Mouse (Mus musculus): ENCODE data around the gene Drd1.
A peak's percentile ranks its signal among the peaks of the same experiment; 100 is the strongest.

Gene Drd1

DNA sequence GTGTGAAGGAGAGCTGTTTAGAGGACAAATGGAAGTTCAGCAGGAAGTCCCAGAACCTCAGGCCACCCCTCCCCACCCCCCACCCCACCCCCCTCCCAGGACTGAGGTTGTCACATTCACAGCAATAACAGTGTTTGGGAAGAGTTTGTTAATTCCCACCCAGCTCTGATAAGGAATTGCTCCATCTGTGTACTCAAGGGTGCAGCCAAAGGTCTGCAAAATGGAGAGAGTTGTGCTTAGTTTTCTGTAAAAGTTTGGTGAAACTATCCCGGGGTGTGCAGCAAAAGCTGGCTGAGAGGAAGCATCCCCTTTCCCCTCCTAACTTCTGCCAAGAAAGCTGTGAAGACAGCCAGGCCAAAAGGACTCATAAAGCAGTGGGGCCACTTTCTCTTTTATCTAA is 17.6 kb upstream of the Drd1 start:
- DNase-seq (ENCODE audit: low spot score in 2 of 2) = no peak

DNA sequence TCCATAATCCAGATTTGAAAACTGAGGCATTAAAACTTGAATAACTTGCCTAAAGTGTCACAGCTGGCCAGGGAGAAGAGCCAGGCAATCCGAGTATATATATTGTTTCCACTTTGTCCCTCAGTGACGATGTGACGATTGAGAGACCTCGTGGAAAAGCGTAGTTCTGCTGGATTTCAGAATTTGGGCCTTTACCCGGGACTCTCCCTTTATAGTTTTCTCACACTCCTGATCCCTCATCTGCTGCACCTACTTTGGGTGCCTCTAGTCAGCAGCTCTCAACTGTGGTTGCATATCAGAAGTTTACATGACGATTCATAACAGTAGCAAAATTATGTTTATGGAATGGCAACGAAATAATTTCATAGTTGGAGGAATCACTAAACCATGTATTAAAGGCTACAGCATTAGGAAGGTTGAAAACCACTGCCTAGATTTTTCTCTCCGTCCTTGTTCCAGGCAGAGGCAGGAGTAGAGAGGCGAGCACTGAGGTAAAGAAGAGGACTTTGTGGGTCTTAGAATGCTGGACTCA is 17.1 kb upstream of the Drd1 start:
- DNase-seq (ENCODE audit: low spot score in 2 of 2) = no peak

DNA sequence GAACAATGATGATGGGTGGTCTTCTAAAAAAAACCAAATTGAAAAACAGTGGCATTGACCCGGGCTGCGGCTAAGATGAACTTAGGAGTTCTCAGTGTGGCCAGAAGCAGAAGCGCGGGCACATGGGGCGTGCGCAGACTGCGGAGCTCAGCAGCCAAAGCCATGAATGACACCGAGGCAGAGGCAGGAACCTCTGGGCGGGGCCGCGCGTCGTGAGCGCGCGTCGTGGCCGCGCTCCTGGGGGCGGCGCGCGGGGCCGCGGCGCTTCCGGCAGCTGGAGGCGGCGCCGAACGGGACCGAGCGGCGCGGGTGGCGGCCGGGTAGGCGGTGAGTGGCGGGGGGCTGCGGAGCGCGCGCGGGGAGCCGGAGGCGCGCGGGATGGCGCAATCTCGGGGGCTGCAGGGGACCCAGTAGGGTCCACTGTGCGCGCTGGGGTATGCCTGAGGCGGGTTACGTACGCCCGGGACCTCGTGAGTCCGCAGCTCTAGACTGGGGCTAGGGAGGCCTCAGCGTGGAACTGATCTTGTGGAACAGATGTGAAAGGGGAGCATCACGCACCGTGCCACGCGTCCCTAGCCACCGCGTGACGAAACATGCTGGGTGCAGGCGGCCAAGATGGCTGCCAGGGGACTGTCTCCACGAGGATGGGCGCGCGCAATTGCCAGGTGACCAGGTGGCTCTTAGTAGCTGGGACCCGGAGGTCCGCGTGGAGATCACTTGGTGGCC is 16.3 kb upstream of the Drd1 start, which contains the start of gene Sfxn1:
Gene Sfxn1, plus strand, starts transcription at position 264 of the 726 bp plus-strand sequence.
- peak; percentile 58 to 65 for DNase-seq (ENCODE audit: low spot score in 2 of 2)

DNA sequence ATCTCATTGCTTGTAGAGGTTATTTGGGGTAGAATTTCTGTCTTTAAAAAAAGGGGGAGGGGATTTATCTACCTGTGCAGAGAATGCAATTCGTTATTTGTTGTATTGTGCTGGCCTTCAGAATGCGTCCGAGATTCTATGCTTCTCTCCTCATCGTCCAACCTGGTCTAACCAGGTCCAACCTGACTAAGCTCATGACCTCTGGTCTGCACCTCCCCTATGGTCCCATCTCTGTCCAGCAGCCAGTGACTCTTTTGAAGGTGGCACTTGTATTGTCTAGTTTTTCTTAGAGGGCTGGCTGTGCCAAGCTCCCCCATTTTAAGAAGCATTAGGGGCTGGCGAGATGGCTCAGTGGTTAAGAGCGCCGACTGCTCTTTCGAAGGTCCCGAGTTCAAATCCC is 15.5 kb upstream of the Drd1 start:
- no peak for DNase-seq (ENCODE audit: low spot score in 2 of 2)

DNA sequence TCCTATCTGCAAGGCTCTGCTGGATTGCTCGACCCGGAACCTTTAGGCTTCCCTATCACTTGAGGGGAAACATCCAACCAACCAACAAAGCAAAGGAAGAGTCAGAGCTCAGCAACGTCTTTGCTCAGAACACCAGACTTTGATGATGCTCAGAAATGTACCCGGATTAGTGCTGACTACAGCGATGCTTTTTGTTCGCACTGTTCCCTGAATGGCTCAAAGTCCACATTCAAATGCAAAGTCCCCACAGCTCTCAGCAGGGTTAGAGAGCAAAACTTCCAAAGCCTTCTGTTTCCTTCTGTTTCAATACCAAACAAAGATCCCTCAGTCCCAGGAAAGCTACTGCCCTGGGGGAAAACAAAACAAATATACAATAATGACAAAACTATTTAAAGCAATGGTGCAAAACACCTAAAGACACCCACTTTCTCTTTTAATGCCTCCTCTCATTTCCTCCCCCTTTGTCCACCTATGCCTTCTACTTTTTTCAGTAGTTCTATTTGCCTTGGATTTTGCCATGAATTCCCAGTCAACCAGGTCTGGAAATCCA is 12.2 kb upstream of the Drd1 start:
- DNase-seq (ENCODE audit: low spot score in 2 of 2) = no peak

DNA sequence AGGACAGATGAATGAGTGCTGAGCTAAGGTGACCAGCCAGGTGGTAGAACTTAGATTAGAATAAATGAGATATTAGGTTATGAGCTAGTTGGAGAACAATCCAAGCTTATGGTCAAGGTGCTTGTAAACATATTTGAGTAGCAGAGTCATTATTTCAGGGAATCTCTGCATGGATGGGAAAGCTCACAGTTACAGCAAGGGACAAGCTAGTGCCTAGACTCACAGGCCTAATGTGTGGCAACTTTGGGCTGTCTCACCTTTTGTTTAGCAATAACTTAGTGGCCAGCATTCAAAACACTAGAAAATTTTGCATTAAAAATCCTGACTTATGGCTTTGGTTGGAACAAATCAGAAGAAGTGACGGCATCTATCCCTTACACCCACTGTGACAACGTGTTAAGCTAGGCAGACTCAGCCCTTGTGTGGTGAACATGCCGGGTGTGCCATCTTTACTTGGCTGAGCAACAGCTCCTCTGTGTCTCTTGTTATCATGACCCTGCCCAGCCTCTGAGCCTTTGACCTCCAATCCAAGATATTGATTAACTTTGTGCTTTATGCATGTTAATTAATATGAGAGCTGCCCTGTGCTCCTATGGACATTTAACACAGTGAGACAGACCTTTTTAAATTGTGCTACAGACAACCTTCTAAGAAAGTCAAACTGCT is 10.7 kb upstream of the Drd1 start:
- no peak for DNase-seq (ENCODE audit: low spot score in 2 of 2)

DNA sequence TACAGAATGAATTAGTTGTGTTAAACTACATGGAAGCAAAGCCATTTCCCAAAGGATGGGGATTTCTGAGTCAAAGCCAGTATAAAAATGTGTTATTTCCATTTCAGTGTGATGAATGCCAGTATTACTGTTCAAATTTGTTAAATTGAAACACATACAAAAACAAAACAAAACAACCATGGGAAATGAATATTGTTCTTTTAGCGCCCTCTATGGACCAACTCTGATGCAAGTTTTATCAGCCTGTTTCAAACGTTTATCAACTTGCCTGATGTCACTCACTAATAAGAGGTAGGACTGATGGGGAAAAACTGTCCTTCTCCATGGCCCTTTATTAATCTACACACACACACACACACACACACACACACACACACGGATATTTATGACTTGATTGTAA is 7.8 kb upstream of the Drd1 start:
- no peak for DNase-seq (ENCODE audit: low spot score in 2 of 2)

DNA sequence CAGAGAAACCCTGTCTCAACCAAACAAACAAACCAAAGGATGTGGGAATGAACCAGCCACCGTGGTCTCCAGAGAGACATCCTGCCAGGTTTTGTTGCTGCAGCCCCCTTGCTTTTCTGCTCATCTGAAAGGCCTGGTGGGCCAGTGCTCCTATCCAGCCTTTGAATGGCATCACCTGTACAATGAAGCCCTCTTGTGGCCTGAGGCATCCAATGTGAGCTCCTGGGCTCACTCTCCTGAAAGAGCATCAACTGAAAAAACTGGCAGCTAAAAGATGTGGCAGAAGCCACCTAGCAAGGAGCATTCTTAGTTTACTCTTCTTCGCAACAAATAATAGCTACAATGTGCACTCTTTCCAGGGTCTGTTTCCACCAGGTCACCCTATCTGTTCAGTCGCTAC is 6.6 kb upstream of the Drd1 start:
- no peak for DNase-seq (ENCODE audit: low spot score in 2 of 2)

DNA sequence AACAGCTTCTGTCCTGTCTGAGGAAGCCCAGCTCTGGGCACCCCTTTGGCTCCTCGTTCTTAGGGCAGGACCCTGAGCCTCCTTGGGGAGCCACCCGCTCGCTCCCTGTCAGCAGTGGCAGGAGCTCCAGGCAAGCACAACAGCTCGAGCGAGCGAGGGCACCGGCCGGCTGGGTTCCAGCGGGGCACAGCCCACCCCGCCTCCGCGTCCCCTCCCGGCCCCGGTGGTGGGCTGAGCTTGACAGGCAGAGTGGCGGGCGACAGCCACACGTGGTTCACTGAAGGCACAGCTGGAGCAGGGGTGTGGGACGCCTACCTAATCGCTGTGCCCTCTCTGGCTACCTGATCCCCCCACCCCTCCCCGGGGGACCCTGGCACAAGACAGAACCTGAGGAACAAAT is 543 bp downstream of the Drd1 start:
- DNase-seq (ENCODE audit: low spot score in 2 of 2) = no peak

DNA sequence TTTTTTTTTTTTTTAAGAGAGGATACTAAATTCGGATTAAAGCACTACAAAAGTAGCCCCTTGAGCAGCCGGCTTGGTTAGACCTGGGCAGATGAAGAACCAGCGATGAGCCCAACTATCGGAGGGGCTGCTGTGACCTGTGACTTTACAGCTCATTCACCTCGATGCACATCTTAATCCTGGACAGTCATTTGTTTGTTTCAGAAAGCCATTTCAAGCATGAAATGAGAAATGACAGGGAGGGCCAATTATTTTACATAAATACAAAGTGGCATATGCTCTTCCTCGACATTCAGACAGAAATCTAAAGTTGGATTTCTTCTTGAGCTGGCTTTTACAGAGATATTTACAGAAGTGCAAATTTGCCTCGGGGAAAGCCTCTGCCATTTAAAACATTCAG is 3.9 kb downstream of the Drd1 start:
- no peak for DNase-seq (ENCODE audit: low spot score in 2 of 2)

DNA sequence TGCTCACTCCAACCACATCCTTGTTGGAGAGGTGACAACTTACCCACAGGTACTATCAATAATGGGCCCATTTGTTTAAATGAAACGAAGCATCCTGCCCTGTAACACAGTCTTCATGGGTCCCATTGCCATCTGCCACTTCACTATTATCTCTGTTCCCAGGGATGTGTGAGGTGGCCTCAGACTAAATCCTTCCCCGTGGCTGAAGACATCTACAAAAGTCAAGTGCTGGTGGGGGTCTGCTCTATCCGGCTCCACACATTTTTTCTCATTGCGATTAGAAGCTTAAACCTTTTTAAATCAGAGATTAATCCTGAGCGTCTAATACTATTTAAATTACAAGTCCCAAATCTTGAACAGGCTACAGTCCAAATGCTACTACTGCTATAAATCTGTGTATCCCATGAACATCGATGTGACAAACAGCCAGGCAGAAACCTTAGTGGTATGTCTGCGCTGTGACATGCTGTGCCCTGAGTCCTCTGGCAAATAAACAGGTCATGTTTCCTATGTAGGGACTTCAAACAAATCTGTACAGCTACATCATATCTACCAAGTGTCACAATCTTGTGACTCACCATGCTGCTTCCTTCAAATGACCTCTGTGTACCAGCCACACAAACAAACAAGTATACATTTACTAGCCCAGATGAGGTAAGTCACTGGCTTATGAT is 6.7 kb downstream of the Drd1 start:
- DNase-seq (ENCODE audit: low spot score in 2 of 2) = no peak

DNA sequence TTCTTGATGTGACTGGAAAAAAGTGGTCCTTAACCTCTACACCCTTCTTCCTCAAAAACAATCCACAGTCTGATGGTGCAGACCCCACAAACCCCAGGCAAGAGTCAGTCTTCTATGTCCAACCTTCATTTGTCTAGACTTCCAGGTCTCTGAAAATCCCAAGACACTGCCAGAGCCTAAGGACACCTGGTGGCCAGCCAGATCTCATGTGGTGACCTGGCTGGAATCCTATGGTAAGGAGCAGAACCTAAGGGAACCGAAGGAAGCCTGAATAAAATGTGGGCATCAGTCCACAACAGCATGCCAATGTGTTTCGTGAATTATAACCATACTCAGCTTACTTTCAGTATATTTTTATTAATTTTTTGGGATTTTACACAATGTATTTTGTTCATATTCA is 15.2 kb downstream of the Drd1 start:
- DNase-seq (ENCODE audit: low spot score in 2 of 2) = no peak

DNA sequence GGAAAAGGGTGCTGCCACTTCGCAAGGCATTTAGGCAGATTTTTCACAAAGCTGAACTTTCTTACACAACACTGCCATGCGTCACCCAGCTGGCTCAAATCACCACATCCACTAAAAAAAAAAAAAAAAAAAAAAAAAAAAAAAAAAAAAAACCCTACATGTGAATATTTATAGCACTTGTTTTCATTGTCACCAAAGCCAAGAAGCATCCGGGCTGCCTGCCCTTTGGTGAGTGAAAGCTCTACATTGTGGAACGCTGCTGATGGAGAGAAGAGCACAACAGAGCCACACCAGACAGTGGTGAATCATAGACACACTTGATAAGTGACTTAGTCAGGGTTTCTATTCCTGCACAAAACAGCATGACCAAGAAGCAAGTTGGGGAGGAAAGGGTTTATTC is 17.6 kb downstream of the Drd1 start:
- no peak for DNase-seq (ENCODE audit: low spot score in 2 of 2)

DNA sequence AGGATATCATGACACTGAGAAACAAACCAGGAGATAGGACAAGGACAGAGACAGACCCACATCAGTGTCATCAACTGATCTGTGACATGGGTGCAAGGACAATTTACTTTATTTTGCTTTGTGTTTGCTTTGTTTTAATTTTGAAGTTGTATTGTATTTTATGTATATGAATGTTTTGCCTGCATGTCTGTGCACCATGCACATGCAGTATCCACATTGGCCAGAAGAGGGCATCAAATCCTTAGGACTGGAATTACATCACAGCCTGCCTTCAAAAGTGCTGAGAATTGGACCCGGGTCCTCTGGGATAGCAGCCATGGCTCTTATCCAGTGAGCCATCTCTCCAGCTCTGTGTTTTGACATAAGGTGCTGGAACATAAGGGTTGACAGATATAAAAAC is 20.0 kb downstream of the Drd1 start:
- DNase-seq (ENCODE audit: low spot score in 2 of 2) = no peak

DNA sequence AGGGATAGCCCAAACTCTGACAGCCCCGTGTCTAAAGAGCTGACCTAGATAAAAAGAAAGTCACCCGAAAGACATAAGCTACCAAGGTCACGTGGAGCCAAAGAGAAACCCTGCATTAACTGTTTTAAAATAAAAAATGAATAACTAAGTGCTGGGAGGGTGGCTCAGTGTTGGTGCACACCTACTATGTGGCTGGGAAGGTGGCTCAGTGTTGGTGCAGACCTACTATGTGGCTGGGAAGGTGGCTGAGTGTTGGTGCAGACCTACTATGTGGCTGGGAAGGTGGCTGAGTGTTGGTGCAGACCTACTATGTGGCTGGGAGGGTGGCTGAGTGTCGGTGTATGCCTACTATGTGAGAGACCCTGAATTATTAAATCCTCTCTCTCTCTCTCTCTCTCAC is 21.9 kb downstream of the Drd1 start:
- DNase-seq (ENCODE audit: low spot score in 2 of 2) = no peak

DNA sequence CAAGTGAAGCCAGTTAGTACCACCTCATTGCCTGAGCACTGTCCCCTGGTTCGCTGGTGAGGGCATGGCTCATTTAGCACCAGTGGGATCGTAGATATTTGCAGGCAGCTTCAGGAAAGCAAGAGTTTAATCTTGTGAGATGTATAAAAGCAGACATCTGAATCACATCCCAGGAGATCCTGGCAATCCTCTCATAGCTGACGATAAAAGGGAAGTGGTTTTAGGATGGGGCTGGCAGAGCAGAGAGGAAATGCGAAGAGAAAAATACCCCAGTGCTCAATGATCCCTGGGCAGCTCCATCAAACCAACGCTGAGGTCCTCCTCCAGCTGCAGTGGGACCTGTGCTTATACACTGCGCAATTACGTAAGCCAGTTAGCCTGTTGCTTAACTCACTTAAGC is 28.4 kb downstream of the Drd1 start:
- no peak for DNase-seq (ENCODE audit: low spot score in 2 of 2)

DNA sequence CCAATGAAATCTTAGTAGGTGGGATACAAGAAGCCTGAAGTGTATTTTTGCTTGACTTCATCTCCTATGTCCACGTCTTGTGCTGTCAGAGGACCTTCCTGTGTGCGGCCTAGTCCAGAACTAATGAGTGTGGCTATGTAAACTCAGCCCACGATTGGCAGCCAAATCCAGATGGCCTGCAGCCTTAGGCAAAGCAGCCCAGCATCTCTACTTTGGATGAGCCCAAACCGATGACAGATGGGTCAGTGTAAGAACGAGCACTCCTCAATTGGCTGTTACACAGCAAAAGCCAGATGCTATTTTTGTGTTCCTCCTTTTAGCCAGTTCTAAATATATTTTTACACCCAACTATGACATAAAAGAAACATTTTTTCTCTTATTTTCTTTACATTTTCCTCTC is 32.2 kb downstream of the Drd1 start:
- DNase-seq (ENCODE audit: low spot score in 2 of 2) = no peak

DNA sequence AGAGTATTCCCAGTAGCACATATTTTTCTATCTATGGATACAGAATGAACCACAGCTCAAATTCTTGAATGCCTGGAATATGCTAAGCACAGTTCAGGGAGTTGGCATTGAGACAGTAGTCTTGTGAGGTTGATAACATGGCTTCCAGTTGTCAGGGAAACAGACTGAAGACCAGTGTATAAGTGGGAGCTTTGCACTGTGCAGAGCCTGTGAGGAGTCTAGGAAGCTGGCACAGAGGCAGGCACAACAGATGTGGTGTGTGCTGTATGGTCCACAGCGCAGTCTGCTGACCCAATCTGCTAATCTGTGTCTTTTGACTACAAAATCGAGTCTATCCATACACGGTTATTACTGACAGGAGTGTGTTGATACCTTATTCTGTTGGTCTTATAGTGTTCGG is 46.8 kb downstream of the Drd1 start:
- DNase-seq (ENCODE audit: low spot score in 2 of 2) = no peak
